Mouse (Mus musculus): Measurements from ENCODE around the gene Tkt.

- TF ChIP-seq CTCF (IDR thresholded peaks at IDR 0.05; ENCODE audit: low read depth, low read length) (no peak), POLR2A (IDR thresholded peaks at IDR 0.05; ENCODE audit: insufficient read depth, low read length) (no peak)
Measured at GRCm38 (mm10) chr14:30584497-30585251, 36.5 kb downstream of the Tkt start.
